Mouse (Mus musculus) induced T-regulatory cell, adult 2 months (primary cell): ENCODE data around the gene Cox6a1.
"Not testable (repeated sequence)": the region's sequence is repeated elsewhere in the genome, so short reads cannot be mapped to it uniquely, and the experiment has no call there.

ENCODE experiments used
- DNase-seq: peaks from one replicate; pipeline ENCODE4 v3.0.0-alpha.2; 2012; ENCODE audit warnings: low read depth

Cox6a1 gene

GRCm38 (mm10) chr5:115348546-115349224 lies at the start of gene Cox6a1:
TSS of gene Cox6a1 (minus strand) at chr5:115348981.
- DNase-seq = peak; percentile 100

- DNase-seq = no peak
Observed at GRCm38 (mm10) chr5:115397839-115398780, 49.3 kb upstream of the Cox6a1 start.

- no peak for DNase-seq
Observed at GRCm38 (mm10) chr5:115396654-115397053, 47.9 kb upstream of the Cox6a1 start.

- no peak for DNase-seq
Observed at GRCm38 (mm10) chr5:115394836-115395235, 46.1 kb upstream of the Cox6a1 start.

GRCm38 (mm10) chr5:115394223-115394622 lies 45.4 kb upstream of the Cox6a1 start:
- DNase-seq = no peak

GRCm38 (mm10) chr5:115392969-115393368 lies 44.2 kb upstream of the Cox6a1 start:
- no peak for DNase-seq

GRCm38 (mm10) chr5:115391935-115392334 lies 43.2 kb upstream of the Cox6a1 start:
- DNase-seq = no peak

- DNase-seq = not testable (repeated sequence)
Observed at GRCm38 (mm10) chr5:115378882-115379281, 30.1 kb upstream of the Cox6a1 start.

- peak; percentile 29 for DNase-seq
Observed at GRCm38 (mm10) chr5:115375436-115375835, 26.7 kb upstream of the Cox6a1 start.

GRCm38 (mm10) chr5:115374204-115374820 lies 25.5 kb upstream of the Cox6a1 start:
- DNase-seq = no peak

- DNase-seq = no peak
Observed at GRCm38 (mm10) chr5:115373441-115374203, 24.8 kb upstream of the Cox6a1 start.

- no peak for DNase-seq
Observed at GRCm38 (mm10) chr5:115371736-115372135, 23.0 kb upstream of the Cox6a1 start.

- DNase-seq = no peak
Observed at GRCm38 (mm10) chr5:115364782-115365181, 16.0 kb upstream of the Cox6a1 start.

GRCm38 (mm10) chr5:115362819-115363714 lies 14.3 kb upstream of the Cox6a1 start:
- no peak for DNase-seq

- no peak for DNase-seq
Observed at GRCm38 (mm10) chr5:115362216-115362615, 13.4 kb upstream of the Cox6a1 start.

GRCm38 (mm10) chr5:115359851-115360372 lies 11.1 kb upstream of the Cox6a1 start:
- no peak for DNase-seq

- DNase-seq = no peak
Observed at GRCm38 (mm10) chr5:115359438-115359837, 10.7 kb upstream of the Cox6a1 start.

GRCm38 (mm10) chr5:115358872-115359271 lies 10.1 kb upstream of the Cox6a1 start:
- peak; percentile 82 for DNase-seq

- DNase-seq = no peak
Observed at GRCm38 (mm10) chr5:115355070-115355469, 6.3 kb upstream of the Cox6a1 start.

GRCm38 (mm10) chr5:115351348-115351747 lies 2.6 kb upstream of the Cox6a1 start:
- DNase-seq = peak; percentile 33

GRCm38 (mm10) chr5:115349225-115349555 lies 409 bp upstream of the Cox6a1 start:
- DNase-seq = no peak
